Mouse (Mus musculus): ENCODE results near the gene Cfap161.
A peak's percentile ranks its signal among the peaks of the same experiment; 100 is the strongest.

The Cfap161 gene

GRCm38 (mm10) chr7:83802509-83802908, 7.8 kb upstream of the Cfap161 start:
- no peak for DNase-seq (ENCODE audit: low read depth, low spot score)

DNA sequence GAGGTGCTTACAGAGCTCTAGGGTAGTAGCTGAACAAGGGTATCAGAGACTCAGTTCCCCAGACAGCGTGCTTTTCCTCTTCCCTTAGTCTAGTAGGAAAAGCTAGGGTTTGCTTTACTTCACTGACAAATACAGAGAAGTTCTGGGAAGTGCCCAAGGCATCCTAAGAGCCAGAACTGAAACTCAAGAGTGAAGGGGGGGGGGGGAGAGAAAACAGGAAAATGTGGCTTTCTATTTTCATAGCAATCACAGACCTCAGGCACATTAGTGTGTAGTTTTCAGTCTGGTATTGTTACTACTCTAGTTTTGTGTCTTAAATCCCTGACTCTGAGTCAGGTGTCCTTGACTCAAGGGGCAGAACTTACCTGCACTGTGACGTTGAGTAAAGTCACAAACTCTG, 7.3 kb upstream of the Cfap161 start:
- DNase-seq (ENCODE audit: low read depth, low spot score) = no peak

GRCm38 (mm10) chr7:83801483-83801875, 6.8 kb upstream of the Cfap161 start:
- no peak for DNase-seq (ENCODE audit: low read depth, low spot score)

- no peak for DNase-seq (ENCODE audit: low read depth, low spot score)
Observed at GRCm38 (mm10) chr7:83800561-83801482, 6.1 kb upstream of the Cfap161 start.

DNA sequence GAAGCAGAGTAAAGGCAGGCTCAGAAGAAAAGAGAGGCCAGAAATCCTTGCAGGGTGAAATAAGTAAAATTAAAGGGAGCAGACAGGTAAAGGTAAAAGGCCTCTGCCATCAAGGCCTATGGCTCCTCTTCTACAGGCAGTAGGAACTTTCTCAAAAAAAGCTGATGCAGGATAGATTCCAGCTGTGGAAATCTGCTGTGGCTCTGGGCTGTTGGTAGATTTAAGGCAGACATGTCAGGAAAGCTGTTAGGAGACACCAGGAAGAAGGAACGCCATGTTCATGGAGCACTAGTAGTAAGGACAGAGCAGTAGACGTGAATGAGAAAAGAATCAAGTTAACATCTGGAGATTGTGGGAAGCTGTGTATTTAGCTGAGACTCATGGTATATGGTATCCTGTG, 5.4 kb upstream of the Cfap161 start:
- DNase-seq (ENCODE audit: low read depth, low spot score) = no peak

DNA sequence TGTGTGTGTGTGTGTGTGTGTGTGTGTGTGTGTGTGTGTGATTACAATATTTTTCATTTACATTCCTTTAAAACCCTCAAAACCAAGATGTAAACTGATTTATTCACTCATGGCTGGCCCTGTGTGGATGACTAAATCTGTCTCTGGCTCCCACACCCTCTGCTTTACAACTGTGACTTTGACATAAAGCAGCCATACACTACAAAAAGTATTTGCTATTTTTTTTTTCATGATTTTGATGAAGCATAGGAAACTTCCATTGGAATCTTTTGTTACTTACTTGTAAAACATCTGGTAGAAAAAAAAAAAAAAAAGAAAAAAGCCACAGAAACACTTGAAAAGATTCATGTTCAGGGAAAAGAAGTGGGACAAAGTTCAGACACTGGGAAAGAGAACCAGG, 3.3 kb upstream of the Cfap161 start:
- DNase-seq (ENCODE audit: low read depth, low spot score) = no peak

DNA sequence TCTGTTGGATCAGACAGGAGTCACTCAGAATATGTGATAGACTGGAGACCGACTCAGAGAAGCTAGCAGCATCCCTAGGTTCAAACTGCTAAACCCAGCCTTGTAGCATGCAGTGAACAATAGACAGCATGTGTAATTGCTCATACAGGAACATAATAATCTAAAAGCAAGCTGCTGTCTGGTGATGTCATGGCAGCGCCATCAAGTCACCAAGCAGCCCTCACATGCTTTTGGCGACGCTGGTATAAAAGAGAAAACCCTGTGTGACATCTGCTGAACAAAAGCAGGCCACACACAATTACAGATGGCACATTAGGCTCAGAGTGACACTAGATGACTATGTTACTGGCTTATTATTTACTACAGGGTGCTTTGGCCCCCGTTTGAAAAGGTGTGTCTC, 1.5 kb upstream of the Cfap161 start:
- DNase-seq (ENCODE audit: low read depth, low spot score) = no peak

GRCm38 (mm10) chr7:83794006-83794683, 535 bp downstream of the Cfap161 start:
- no peak for DNase-seq (ENCODE audit: low read depth, low spot score)

DNA sequence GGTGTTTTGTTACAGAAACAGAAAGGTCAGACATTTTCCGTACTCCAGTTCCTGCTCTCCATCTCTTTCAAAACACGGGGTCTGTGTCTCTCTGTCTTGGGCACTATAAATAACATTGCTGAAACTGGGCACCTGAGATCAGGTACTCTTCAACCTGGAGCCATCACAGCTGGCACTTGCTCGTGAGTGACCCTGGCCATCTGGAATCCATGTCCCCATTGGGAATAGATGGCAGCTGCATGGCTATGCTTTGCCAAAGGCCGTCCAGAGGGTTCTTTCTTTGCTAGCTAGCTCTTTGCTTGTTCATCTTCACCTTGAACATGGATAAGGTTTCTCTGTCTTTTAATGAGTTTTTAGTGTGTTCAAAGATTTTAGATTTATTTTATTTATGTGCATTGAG, 13.8 kb downstream of the Cfap161 start:
- DNase-seq (ENCODE audit: low read depth, low spot score) = no peak

DNA sequence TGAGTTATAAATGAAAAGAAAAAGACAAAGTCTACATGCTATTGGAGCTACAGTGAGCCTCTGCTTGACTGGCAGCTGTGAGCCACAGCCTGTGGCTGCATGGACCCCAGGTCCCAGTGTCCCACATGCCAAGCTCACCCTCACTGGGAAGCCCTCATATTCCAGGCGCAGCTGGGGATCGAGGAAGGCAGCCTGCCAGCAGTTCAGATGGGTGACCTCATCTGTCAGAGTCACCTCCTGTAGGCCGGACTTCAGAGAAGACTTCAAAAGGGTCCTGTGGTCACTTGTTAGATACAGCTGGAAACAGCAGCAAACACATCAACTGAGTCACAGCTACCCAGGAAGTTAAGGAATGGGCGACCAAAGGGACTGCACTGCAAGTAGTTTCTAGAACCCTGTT, 14.7 kb downstream of the Cfap161 start:
- DNase-seq (ENCODE audit: low read depth, low spot score) = no peak

GRCm38 (mm10) chr7:83779028-83779427, 15.7 kb downstream of the Cfap161 start:
- DNase-seq (ENCODE audit: low read depth, low spot score) = no peak

- no peak for DNase-seq (ENCODE audit: low read depth, low spot score)
Observed at GRCm38 (mm10) chr7:83778516-83778915, 16.2 kb downstream of the Cfap161 start.

GRCm38 (mm10) chr7:83774721-83775120, 20.0 kb downstream of the Cfap161 start:
- DNase-seq (ENCODE audit: low read depth, low spot score) = peak; percentile 12

GRCm38 (mm10) chr7:83763674-83764073, 31.0 kb downstream of the Cfap161 start:
- DNase-seq (ENCODE audit: low read depth, low spot score) = no peak

DNA sequence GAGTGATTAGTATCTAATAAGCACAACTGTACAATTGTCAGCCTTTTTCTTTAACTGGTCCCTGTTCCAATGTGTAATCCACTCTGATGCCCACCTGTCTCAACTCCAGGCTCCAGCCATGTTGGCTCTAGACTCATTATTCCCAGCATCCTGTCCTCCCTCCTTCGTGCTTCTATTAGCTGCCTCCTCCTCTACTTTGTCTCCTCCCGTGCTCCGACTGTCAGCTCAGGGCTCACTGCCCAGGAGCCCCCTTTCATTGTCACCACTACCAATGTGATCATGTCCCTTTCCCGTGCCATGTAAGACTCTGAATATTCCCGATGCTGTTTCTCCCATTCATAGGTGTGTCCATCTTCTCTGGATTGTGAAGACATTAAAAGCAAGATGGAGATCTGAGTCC, 32.3 kb downstream of the Cfap161 start:
- DNase-seq (ENCODE audit: low read depth, low spot score) = no peak

- DNase-seq (ENCODE audit: low read depth, low spot score) = no peak
Observed at GRCm38 (mm10) chr7:83751055-83751454, 43.6 kb downstream of the Cfap161 start.

DNA sequence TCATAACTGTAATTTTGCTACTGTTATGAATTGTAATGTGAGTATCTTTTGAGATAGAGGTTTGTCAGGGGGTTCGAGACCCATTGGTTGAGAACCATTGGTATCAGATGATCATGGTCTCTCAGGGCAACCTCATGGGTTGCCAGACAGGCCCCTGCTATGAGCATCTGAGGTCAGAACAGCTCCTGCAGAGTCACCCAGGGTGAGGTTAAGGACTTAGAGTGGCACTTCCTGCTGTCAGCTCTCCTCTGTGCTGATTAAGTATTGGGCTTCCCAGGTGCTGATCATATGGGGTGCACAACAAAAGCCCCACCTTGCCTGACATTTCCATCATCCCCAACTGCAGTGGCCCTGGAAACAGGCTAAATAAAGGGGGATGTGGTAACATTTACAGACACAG, 46.3 kb downstream of the Cfap161 start:
- no peak for DNase-seq (ENCODE audit: low read depth, low spot score)

DNA sequence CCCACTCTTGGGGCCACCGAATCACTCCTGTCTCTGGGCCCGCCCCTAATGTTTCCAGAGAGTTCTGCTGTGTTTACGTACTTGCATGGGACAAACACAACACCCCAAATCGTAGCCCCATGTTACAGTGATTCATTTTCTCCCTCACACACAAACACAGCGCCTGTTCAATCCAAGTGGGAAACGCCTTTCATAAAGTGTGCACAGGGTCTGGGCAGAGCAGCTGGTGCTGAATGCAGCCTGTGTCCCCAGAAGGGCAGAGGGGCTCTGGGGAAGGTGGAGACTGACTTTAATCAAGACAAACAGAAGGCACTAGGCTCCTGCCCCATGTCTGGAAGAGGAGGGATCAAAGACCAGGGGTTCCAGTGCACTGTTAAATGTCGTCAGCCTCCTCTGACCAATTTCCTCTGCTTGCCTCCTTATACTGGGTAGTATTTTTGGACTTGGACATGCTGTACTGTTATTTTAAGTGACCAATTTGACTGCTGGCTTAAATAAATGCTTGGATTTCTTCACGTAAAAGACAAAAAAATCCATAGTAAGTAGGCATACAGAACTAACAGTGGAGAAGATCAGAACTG, 48.5 kb downstream of the Cfap161 start:
- DNase-seq (ENCODE audit: low read depth, low spot score) = no peak

DNA sequence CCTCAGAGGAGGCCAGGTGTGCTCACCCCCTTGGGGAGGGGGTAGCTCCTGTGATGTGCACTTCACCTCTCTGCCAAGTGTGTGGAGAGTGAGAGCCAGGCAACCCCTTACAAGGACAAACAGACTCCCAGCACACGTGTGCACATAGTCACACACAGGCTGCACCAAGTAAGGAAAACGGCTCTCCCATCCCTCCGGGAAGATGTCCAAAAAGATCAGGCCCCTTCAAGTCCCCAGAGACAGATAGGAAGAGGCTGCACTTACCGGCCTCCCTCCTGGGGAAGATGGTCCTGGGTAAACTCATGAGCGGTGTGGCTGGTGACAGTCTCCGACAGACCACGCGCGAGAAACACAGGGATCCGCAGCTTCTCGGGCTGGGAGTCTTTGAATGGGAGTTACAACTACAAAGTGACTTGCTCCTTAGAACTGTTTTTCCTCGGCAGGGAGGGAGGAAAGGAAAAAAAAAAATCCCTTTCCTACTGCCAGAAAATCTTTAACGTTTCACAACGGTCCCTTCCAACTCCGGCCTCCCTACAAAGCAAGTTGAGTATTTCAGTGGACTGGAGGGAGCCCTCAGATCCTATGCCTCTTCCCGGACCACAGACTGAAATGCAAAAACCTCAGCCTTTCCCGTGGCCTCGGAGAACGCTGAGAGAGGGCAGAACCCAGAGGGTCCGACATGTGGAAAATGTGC, 49.1 kb downstream of the Cfap161 start, which contains the start of gene Il16:
Il16 (minus strand) TSS at position 314 of the 694 bp plus-strand sequence.
- no peak for DNase-seq (ENCODE audit: low read depth, low spot score)

GRCm38 (mm10) chr7:83745065-83745412, 49.6 kb downstream of the Cfap161 start:
- no peak for DNase-seq (ENCODE audit: low read depth, low spot score)

- DNase-seq (ENCODE audit: low read depth, low spot score) = no peak
Observed at GRCm38 (mm10) chr7:83744250-83744649, 50.4 kb downstream of the Cfap161 start.

DNA sequence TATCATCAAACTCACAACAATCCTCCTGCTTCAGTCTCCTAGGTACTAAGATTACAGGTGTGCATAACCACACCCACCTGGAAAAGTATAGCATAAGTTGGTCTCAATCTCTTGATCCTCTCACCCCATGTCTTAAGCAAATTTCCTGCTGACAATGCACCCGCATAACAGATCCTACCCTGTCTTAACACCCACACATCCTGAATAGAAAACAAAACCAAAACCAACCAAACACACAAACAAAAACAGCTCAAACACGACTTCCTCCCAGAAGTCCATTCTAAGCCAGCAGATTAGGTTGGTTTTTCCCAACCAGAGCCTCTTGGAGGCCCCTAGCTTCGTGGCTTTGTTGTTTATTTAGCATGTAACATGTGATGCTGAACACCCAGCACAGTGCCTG, 52.0 kb downstream of the Cfap161 start:
- peak; percentile 57 for DNase-seq (ENCODE audit: low read depth, low spot score)

Data from CD4-positive helper T cell, adult 2 months (primary cell).